Mouse (Mus musculus) neural tube, embryonic 14.5 days (tissue): ENCODE data around the gene Trpv2. TPM values are rescaled to one million over a fixed set of nuclear protein-coding genes. Genes with fewer than 3 reads are reported as not detected.

Experiments
- ATAC-seq: fragments of 200-750 bp; cut with Nextera tagmentation; 2 replicates; pipeline ENCODE4 v1.8.0; 2017; ENCODE audit warnings: low read depth, mild to moderate bottlenecking, moderate TSS enrichment, moderate library complexity
- H3K27ac ChIP-seq: fragments of 300-500 bp; sonication (generic); 2 replicates; pipeline ENCODE4 v1.5.1; 2014; ENCODE audit warnings: low read depth, mild to moderate bottlenecking, control low read depth, low read length, moderate library complexity, mixed read lengths
- H3K27me3 ChIP-seq: fragments of 300-500 bp; sonication (generic); 2 replicates; pipeline ENCODE4 v1.6.1; 2014; ENCODE audit warnings: low read length; ENCODE audit not compliant: control insufficient read depth, insufficient read depth
- H3K36me3 ChIP-seq: fragments of 300-500 bp; sonication (generic); 2 replicates; pipeline ENCODE4 v1.6.1; 2014; ENCODE audit warnings: low read length, mixed read lengths; ENCODE audit not compliant: control insufficient read depth, insufficient read depth
- H3K4me1 ChIP-seq: fragments of 300-500 bp; sonication (generic); 2 replicates; pipeline ENCODE4 v1.6.1; 2014; ENCODE audit warnings: low read length; ENCODE audit not compliant: control insufficient read depth, insufficient read depth
- H3K4me2 ChIP-seq: fragments of 300-500 bp; sonication (generic); 2 replicates; pipeline ENCODE4 v1.6.1; 2014; ENCODE audit warnings: mild to moderate bottlenecking, low read depth, low read length, control low read depth
- H3K4me3 ChIP-seq: fragments of 300-500 bp; sonication (generic); 2 replicates; pipeline ENCODE4 v1.5.1; 2014; ENCODE audit warnings: low read depth, low read length, control low read depth, mixed read lengths
- H3K9ac ChIP-seq: fragments of 300-500 bp; sonication (generic); replicated peaks from 2 replicates; pipeline ENCODE4 v1.6.1; 2014; ENCODE audit warnings: low read depth, mild to moderate bottlenecking, control low read depth, low read length, mixed read lengths
- H3K9me3 ChIP-seq: fragments of 300-500 bp; sonication (generic); 2 replicates; pipeline ENCODE4 v1.6.1; 2016; ENCODE audit warnings: low read length; ENCODE audit not compliant: control insufficient read depth
- WGBS: fragments of 180-500 bp; shearing (Covaris S2); extraction: QIAGEN DNeasy Blood & Tissue Kit; methylation state at CpG from one replicate; pipeline ENCODE4 v1.1.7; 2014; 5-methylcytosine and 5-hydroxymethylcytosine counted together
- polyA plus RNA-seq: library from polyadenylated mRNA; unstranded; fragments of >200 nt; fragmentation: Nextera tagmentation; extraction: Ambion mirVana; gene quantifications from 2 replicates; pipeline ENCODE4 v1.2.1, GENCODE M21; 2014

Trpv2 gene
- polyA plus RNA-seq, 1 experiment from 2014 or later: 25.8 TPM

GRCm38 (mm10) chr11:62642023-62642844, 67.9 kb downstream of the Trpv2 start:
- Histone ChIP-seq H3K9me3 (no peaks in the 10 kb centered on the region), H3K36me3 (no peaks in the 10 kb centered on the region), H3K4me3 (no peak overlapping the region), H3K27me3 (no peaks in the 10 kb centered on the region), H3K9ac (no peak overlapping the region), H3K27ac (no peak overlapping the region), H3K4me1 (peaks cover 25% of the 10 kb centered on the region), H3K4me2 (no peak overlapping the region)
- ATAC-seq: no peak
- 49% methylated on average over 11 of the region's 11 CpGs for WGBS

DNA sequence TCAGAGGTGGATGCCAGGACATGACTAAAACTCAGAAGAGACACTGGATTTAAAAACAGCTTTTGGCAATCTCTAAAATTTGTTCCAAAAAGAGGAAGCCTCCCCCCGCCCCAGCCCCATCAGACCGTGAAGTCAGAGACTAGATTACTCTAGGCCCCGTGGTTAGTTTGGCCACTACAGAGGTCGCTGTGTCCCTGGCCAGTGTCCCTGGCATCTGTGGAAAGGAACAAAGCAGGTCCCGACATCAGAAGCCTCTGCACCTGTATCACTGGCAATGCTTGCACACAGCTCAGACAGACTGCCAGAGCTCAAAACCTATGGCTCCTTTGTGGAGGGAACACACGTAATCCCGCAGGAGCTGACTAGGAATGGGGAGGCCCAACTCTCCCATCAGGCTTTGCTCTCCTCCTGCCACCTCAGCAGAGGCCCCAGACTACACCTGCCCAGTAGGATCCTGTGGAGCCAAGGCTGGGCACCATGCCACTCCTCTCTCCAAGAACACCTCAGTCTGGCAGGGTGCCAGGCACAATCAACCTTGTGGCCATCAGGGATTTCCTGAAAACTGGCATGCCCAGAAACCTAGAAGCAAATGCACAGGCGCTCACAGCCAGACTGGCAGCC, 68.8 kb downstream of the Trpv2 start:
- Histone ChIP-seq H3K9ac (no peak overlapping the region), H3K9me3 (no peaks in the 10 kb centered on the region), H3K4me2 (no peak overlapping the region), H3K27ac (peak overlapping the region; percentile 44; the same call in 1 of the 2 replicates), H3K36me3 (no peaks in the 10 kb centered on the region), H3K4me3 (no peak overlapping the region), H3K4me1 (peaks cover 33% of the 10 kb centered on the region), H3K27me3 (no peaks in the 10 kb centered on the region)
- 77% methylated on average over 8 of the region's 8 CpGs for WGBS
- ATAC-seq: no peak

GRCm38 (mm10) chr11:62643681-62644363, 69.5 kb downstream of the Trpv2 start:
- Histone ChIP-seq H3K27me3 (no peaks in the 10 kb centered on the region), H3K4me1 (peaks cover 33% of the 10 kb centered on the region)

DNA sequence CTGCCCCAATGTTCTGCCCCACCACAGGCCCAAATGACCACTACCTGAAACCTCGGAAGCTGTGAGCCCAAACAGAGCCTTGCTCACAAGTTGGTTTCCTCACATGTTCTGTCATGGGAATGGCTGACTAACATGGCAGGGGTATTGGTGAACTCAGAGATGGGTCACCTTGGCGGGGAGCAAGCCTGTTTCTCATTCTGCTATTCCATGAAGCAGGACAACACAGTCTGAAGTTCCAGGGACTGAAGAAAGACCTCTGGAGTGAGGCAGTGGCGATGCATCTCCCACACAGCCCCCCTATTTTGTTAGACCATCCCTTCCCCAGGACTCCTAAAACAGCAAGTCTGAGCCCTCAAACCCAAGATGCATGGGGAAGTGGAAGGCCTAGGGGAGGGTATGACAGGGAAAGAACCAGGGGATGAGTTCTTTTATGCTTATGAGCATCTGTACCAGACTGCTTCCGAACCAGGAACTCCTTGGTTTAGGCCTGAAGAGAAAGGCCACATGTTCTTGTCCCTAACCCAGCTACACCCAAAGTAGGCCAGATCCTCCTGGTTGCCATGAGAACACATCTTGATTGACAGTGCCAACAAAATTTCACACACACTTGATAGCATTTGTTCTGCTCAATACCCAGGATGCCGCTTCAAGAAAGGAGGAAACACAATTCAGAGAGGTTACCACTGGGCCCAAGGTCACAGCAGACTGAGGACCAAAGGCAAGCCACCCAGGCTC, 70.5 kb downstream of the Trpv2 start:
- WGBS: 90% methylated on average over 5 of the region's 5 CpGs
- H3K4me1 ChIP-seq: peaks cover 37% of the 10 kb centered on the region
- H3K4me2 ChIP-seq: no peak overlapping the region
- H3K9ac ChIP-seq: no peak overlapping the region
- no peaks in the 10 kb centered on the region for H3K36me3 ChIP-seq
- H3K4me3 ChIP-seq: no peak overlapping the region
- no peaks in the 10 kb centered on the region for H3K27me3 ChIP-seq
- H3K9me3 ChIP-seq: no peaks in the 10 kb centered on the region
- no peak overlapping the region for H3K27ac ChIP-seq
- no peak for ATAC-seq

More at GRCm38 (mm10) chr11:62643681-62644363, 69.5 kb downstream of the Trpv2 start:
- H3K4me3 ChIP-seq: no peak overlapping the region
- H3K9ac ChIP-seq: no peak overlapping the region
- ATAC-seq: no peak
- no peaks in the 10 kb centered on the region for H3K9me3 ChIP-seq
- WGBS: 81% methylated on average over 10 of the region's 10 CpGs
- no peaks in the 10 kb centered on the region for H3K36me3 ChIP-seq
- H3K27ac ChIP-seq: peak overlapping the region; percentile 44; the same call in 1 of the 2 replicates
- H3K4me2 ChIP-seq: no peak overlapping the region

DNA sequence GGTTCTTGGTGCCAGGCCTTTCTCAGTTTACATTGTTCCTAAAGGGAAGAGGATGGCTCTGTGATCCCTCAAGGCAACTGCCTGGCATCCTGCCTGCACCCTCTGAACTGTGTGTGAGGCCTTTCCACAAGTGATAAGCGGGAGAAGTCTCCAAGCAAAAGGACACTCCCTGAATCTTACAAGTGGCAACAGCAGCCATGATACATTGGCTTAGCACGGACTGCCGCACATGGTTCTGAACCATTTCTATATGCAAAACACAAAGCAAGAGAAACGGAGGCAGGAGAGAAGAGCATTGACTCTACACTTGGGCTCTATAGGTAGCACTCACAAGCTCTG, 71.0 kb downstream of the Trpv2 start:
- no peaks in the 10 kb centered on the region for H3K36me3 ChIP-seq
- no peak overlapping the region for H3K9ac ChIP-seq
- H3K4me2 ChIP-seq: no peak overlapping the region
- no peak overlapping the region for H3K4me3 ChIP-seq
- WGBS: 87% methylated on average over 4 of the region's 4 CpGs
- H3K27ac ChIP-seq: no peak overlapping the region; the same call in 1 of the 2 replicates
- peaks cover 37% of the 10 kb centered on the region for H3K4me1 ChIP-seq
- ATAC-seq: no peak
- H3K27me3 ChIP-seq: no peaks in the 10 kb centered on the region
- H3K9me3 ChIP-seq: no peaks in the 10 kb centered on the region

DNA sequence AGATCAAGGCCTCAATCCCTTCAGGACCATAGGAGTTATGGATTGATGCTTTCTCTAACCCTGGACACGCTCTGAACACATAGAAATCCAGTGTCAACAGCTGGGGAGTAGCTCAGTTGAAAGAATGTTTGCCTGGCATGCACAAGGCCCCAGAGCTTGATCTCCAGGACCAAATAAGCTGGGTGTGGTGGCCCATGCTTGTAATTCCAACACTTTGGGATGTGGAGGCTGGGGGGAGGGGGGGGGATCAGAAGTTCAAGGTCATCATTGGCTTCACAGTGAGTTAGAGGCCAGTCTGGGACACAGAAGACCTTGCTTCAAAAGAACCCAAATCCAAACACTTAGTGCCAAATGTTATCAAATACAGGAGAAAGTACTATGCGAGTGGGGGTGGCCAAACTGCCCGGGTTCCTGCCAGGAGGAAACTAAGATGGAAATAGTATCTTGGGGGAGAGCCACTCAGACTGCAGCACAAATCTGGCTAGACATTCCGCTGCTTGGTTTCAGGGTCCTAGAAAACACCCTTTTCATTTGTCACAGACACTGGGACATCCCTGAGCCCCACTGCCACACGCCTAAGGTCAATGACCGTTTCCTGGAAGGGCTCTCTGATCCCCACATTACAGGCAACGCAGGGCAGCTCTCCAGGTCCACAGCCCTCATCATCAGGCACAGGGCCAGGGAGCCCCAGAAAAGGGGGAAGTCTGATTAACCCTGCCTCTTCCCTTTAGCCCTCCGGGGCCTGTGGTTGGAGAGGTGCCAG, 71.6 kb downstream of the Trpv2 start:
- H3K4me3 ChIP-seq: no peak overlapping the region; the same call in 1 of the 2 replicates
- H3K4me1 ChIP-seq: peaks cover 37% of the 10 kb centered on the region
- 34% methylated on average over 8 of the region's 8 CpGs for WGBS

DNA sequence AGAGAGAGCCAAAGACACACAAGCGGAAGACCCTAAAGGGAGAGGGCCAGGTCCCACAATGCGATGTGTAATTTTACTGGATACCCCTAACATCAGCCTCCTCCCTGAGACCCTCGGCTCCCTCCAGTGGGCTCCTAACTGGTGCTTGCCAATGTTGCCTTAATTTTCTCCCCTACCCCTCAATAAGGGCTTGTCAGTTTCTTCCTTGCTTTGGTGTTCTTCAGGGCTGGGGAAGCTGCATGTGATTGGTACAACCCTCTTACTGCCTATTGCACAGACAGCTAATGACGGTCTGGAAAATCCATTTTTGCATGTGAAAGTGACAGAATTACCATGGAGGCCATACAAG, 72.2 kb downstream of the Trpv2 start:
- Histone ChIP-seq H3K27ac (peak overlapping the region; percentile 28; the same call in 1 of the 2 replicates), H3K9me3 (no peaks in the 10 kb centered on the region), H3K4me1 (peaks cover 37% of the 10 kb centered on the region), H3K27me3 (no peaks in the 10 kb centered on the region), H3K36me3 (no peaks in the 10 kb centered on the region), H3K4me2 (peak overlapping the region; percentile 99), H3K9ac (no peak overlapping the region), H3K4me3 (no peak overlapping the region; the same call in 1 of the 2 replicates)
- ATAC-seq: no peak
- WGBS: 33% methylated on average over 4 of the region's 4 CpGs

More for the DNA sequence above, 71.6 kb downstream of the Trpv2 start:
- Histone ChIP-seq H3K9me3 (no peaks in the 10 kb centered on the region), H3K4me2 (peak overlapping the region; percentile 99), H3K27me3 (no peaks in the 10 kb centered on the region), H3K36me3 (no peaks in the 10 kb centered on the region), H3K27ac (peak overlapping the region; percentile 28; the same call in 1 of the 2 replicates), H3K9ac (no peak overlapping the region)
- ATAC-seq: no peak

GRCm38 (mm10) chr11:62646958-62647515, 72.8 kb downstream of the Trpv2 start:
- ATAC-seq: no peak
- peaks cover 37% of the 10 kb centered on the region for H3K4me1 ChIP-seq
- H3K9ac ChIP-seq: no peak overlapping the region

More at GRCm38 (mm10) chr11:62646958-62647515, 72.8 kb downstream of the Trpv2 start:
- peak overlapping the region; percentile 71 for H3K4me3 ChIP-seq
- H3K36me3 ChIP-seq: no peaks in the 10 kb centered on the region
- H3K27me3 ChIP-seq: no peaks in the 10 kb centered on the region
- peak overlapping the region; percentile 99 for H3K4me2 ChIP-seq
- 51% methylated on average over 7 of the region's 7 CpGs for WGBS
- no peaks in the 10 kb centered on the region for H3K9me3 ChIP-seq
- H3K27ac ChIP-seq: no peak overlapping the region
